In the genomic region with DNA sequence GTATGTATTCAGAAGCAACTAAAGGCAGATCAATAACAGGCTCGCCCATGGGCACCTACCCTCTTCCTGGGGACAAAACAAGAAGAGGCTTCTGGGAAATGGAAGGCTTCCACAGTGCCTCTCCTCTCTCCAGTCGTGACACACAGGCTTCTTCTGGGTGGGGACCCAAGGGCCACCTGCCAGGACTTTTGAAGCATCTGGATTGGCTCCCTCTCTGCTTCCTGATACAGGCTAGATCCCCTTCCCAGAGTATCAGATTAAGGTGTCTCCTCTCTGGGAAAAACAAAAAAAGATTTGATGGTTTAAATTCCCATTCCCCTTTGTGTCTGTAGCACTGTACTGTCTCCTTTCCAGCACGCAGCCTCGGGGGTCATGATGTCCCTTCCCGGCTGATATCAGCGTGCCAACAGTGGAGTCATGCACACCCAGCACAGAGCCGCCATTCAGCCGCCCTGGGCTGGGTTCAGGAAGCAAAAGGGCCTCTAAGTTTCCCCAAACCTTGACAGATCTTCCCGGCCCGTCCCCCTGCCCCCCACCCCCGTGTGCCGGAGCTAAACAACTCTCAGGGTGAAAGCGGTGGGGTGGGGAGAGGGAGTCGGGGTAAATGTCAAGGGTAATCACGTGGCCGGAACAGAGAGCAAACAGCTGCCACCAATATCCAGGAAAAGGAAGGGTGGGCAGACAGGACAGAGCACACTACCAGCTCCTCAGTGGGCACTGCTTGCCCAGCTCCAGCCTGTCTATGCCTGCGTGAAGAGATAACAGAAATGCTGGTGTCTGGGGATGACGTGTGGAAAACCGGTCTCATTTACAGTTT, we compare ENCODE assay signal across 8 mouse cellular contexts. TPM values are rescaled to one million over a fixed set of nuclear protein-coding genes. Genes with fewer than 3 reads are reported as not detected.
DNase-seq lines count a peak whose midpoint lies in the region; ATAC-seq and TF ChIP-seq lines count a peak whose summit lies in the region.

No protein-coding gene starts in this region.

- H3K4me2 ChIP-seq in intestine, embryonic 15.5 days (replicated peaks), result peak overlapping the region; percentile 42
- peak overlapping the region; percentile 47 for H3K4me2 ChIP-seq in lung, embryonic 16.5 days (ENCODE audit: low read depth, low read length)

- H3K36me3 ChIP-seq in intestine, embryonic 15.5 days, result no peaks in the 10 kb centered on the region
- no peaks in the 10 kb centered on the region for H3K36me3 ChIP-seq in lung, embryonic 16.5 days (ENCODE audit: control insufficient read depth, insufficient read depth, low read length)
- H3K36me3 ChIP-seq in testis, adult 2 months (ENCODE audit: control insufficient read depth, insufficient read depth, low read length), result no peaks in the 10 kb centered on the region

- no peak overlapping the region for H3K27ac ChIP-seq in intestine, embryonic 15.5 days
- no peak overlapping the region for H3K27ac ChIP-seq in lung, embryonic 16.5 days (ENCODE audit: low read length)
- H3K27ac ChIP-seq in testis, adult 2 months (ENCODE audit: control insufficient read depth, insufficient read depth, low read depth, low read length), result peak overlapping the region; percentile 73

- TF ChIP-seq CTCF in testis, adult 2 months (IDR thresholded peaks at IDR 0.05; ENCODE audit: control insufficient read depth, insufficient read depth, insufficient replicate concordance, low read depth, low read length), result no peak

- H3K4me1 ChIP-seq in intestine, embryonic 15.5 days (replicated peaks), result peaks cover 8% of the 10 kb centered on the region
- peaks cover 12% of the 10 kb centered on the region for H3K4me1 ChIP-seq in lung, embryonic 16.5 days (replicated peaks; ENCODE audit: control insufficient read depth, insufficient read depth, low read length)
- peaks cover 8% of the 10 kb centered on the region; the same call in 1 of the 2 replicates for H3K4me1 ChIP-seq in testis, adult 2 months (ENCODE audit: control insufficient read depth, insufficient read depth, low read length)

- no peaks in the 10 kb centered on the region for H3K9me3 ChIP-seq in intestine, embryonic 15.5 days
- H3K9me3 ChIP-seq in lung, embryonic 16.5 days (ENCODE audit: control insufficient read depth, low read length), result no peaks in the 10 kb centered on the region

- peak; percentile 54 for ATAC-seq in intestine, embryonic 15.5 days
- peak; percentile 74 for ATAC-seq in lung, embryonic 16.5 days (ENCODE audit: low read depth)

- H3K9ac ChIP-seq in intestine, embryonic 15.5 days, result no peak overlapping the region
- peak overlapping the region; percentile 51 for H3K9ac ChIP-seq in lung, embryonic 16.5 days (ENCODE audit: low read length)

- H3K4me3 ChIP-seq in intestine, embryonic 15.5 days (replicated peaks), result 0 out of 2 replicates have a peak overlapping the region, but pooled peaks have one; percentile 6
- peak overlapping the region; percentile 15; the same call in 1 of the 2 replicates for H3K4me3 ChIP-seq in lung, embryonic 16.5 days (ENCODE audit: low read length)
- H3K4me3 ChIP-seq in testis, adult 2 months (ENCODE audit: control insufficient read depth, low read depth, low read length), result no peak overlapping the region

- DNase-seq in ovary, adult 18-20 months (ENCODE audit: low spot score), result peak; percentile 59
- DNase-seq in ovary, postnatal 10 days (ENCODE audit: low spot score), result no peak
- DNase-seq in heart, adult 11 months, result peak; percentile 98
- DNase-seq in T-cell, adult 2 months (ENCODE audit: low spot score), result no peak
- DNase-seq in urinary bladder, postnatal 4 days (ENCODE audit: low spot score in 2 of 2), result no peak

- TF ChIP-seq POLR2A in testis, adult 2 months (IDR thresholded peaks at IDR 0.05; ENCODE audit: control insufficient read depth, low read depth, low read length), result no peak

- H3K27me3 ChIP-seq in intestine, embryonic 15.5 days (replicated peaks), result no peaks in the 10 kb centered on the region
- H3K27me3 ChIP-seq in lung, embryonic 16.5 days (ENCODE audit: control insufficient read depth, insufficient read depth, low read depth, low read length), result no peaks in the 10 kb centered on the region
- no peaks in the 10 kb centered on the region for H3K27me3 ChIP-seq in testis, adult 2 months (ENCODE audit: control insufficient read depth, insufficient read depth, low read length)

- WGBS in intestine, embryonic 15.5 days, result 30% methylated on average over 19 of the region's 19 CpGs
- WGBS in lung, embryonic 16.5 days, result 13% methylated on average over 19 of the region's 19 CpGs

RNA-seq across cellular contexts. Expression of gene Ntn4, which starts 38.9 kb away (rescaled TPM):
- polyA plus RNA-seq in intestine, embryonic 15.5 days (2015; fragmentation: Nextera tagmentation; extraction: Ambion mirVana), result 0.29 and 0.47 TPM in 2 replicates
- polyA plus RNA-seq in lung, embryonic 16.5 days (2015; fragmentation: Nextera tagmentation; extraction: Ambion mirVana), result 0.36 and 0.58 TPM in 2 replicates
- polyA plus RNA-seq in testis, adult 2 months (2012; rRNA removed), result 2.7 and 3.2 TPM in 2 replicates

Comparison
In these comparisons a context has a peak if more than half of its experiments do, and no peak if none do; other contexts are left out.
1. DNase-seq: peak in ovary, adult 18-20 months (single experiment) and heart, adult 11 months (single experiment); none in ovary, postnatal 10 days (single experiment), T-cell, adult 2 months (single experiment) and urinary bladder, postnatal 4 days (0 of 2).